Mouse (Mus musculus) hindbrain, embryonic 10.5 days (tissue): ENCODE data around the gene Gmds. TPM values are rescaled to one million over a fixed set of nuclear protein-coding genes. Genes with fewer than 3 reads are reported as not detected.

Source experiments
- DNase-seq: peaks from one replicate; pipeline ENCODE4 v3.0.0-alpha.2; 2017; ENCODE audit warnings: low spot score
- H3K27ac ChIP-seq: fragments of 300-500 bp; sonication (generic); 2 replicates; pipeline ENCODE4 v1.5.1; 2016; ENCODE audit warnings: mild to moderate bottlenecking, moderate library complexity
- H3K27me3 ChIP-seq: fragments of 300-500 bp; sonication (generic); 2 replicates; pipeline ENCODE4 v1.6.1; 2016; ENCODE audit warnings: mild to moderate bottlenecking; ENCODE audit not compliant: poor library complexity, insufficient read depth, severe bottlenecking
- H3K36me3 ChIP-seq: fragments of 300-500 bp; sonication (generic); 2 replicates; pipeline ENCODE4 v1.6.1; 2016; ENCODE audit warnings: mild to moderate bottlenecking, moderate library complexity
- H3K4me1 ChIP-seq: fragments of 300-500 bp; sonication (generic); replicated peaks from 2 replicates; pipeline ENCODE4 v1.6.1; 2016; ENCODE audit warnings: mild to moderate bottlenecking
- H3K4me3 ChIP-seq: fragments of 300-500 bp; sonication (generic); 2 replicates; pipeline ENCODE4 v1.5.1; 2016; ENCODE audit warnings: mild to moderate bottlenecking, moderate library complexity
- H3K9me3 ChIP-seq: fragments of 300-500 bp; sonication (generic); 2 replicates; pipeline ENCODE4 v1.6.1; 2016; ENCODE audit warnings: mild to moderate bottlenecking, moderate library complexity
- WGBS: fragments of 180-500 bp; shearing (Covaris S2); methylation state at CpG from one replicate; pipeline ENCODE4 v1.1.7; 2016; 5-methylcytosine and 5-hydroxymethylcytosine counted together
- polyA plus RNA-seq: library from polyadenylated mRNA; unstranded; fragments of >200 nt; fragmentation: Nextera tagmentation; extraction: Ambion mirVana; gene quantifications from 2 replicates; pipeline ENCODE4 v1.2.1, GENCODE M21; 2016

Gene Gmds
- polyA plus RNA-seq, 1 experiment from 2014 or later = 29.2 TPM

DNA sequence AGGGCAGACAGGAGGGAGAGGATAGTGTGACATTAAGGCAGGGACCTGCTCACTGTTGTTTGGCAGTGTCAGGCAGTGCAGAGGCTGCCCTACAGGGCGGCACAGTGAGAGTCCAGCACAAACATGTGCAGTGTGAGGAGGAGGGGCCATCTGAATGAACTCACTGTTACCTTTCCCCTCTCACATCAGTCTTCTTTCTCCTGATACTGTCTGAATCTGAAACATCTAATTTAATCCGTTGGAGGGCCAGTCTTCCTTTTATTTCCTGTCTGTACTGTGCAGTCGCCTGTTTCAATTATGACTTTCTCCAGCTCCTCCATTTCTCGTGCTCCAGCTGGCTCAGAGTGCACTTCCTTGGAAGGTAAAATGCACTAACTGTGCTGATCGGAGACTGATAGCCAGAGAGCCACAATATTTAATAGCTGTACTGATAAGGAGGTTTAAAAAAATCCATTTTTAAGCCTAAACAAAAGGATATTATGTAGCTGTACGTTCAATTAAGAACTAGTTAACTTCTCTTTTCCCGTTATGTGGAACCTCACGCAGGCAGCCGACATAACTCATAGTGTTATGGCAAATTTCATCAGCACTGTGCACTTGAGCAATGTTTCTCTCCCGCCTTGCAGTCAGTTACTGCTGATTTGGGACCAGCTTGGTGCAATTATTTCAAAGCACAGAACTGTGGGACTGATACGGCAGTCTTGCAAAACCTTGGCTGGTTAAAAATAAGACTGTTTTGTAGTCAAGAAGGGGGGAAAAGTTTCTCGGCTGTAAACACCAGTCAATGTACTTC, 345.9 kb downstream of the Gmds start:
- 0 out of 2 replicates have a peak, but pooled peaks cover 8% of the 10 kb centered on the region for H3K4me1 ChIP-seq
- H3K27ac ChIP-seq = no peak overlapping the region
- no peak for DNase-seq
- 0 out of 2 replicates have a peak, but pooled peaks cover 4% of the 10 kb centered on the region for H3K9me3 ChIP-seq
- H3K36me3 ChIP-seq = no peaks in the 10 kb centered on the region
- H3K4me3 ChIP-seq = no peak overlapping the region
- H3K27me3 ChIP-seq = no peaks in the 10 kb centered on the region
- 67% methylated on average over 12 of the region's 12 CpGs for whole genome bisulfite sequencing

- Histone ChIP-seq H3K36me3 (no peaks in the 10 kb centered on the region), H3K27me3 (no peaks in the 10 kb centered on the region), H3K27ac (no peak overlapping the region), H3K9me3 (no peaks in the 10 kb centered on the region), H3K4me3 (no peak overlapping the region), H3K4me1 (no peaks in the 10 kb centered on the region)
- WGBS = 89% methylated on average over 1 of the region's 1 CpGs
- DNase-seq = no peak
Measured at GRCm38 (mm10) chr13:31981198-31981597, 357.3 kb downstream of the Gmds start.

DNA sequence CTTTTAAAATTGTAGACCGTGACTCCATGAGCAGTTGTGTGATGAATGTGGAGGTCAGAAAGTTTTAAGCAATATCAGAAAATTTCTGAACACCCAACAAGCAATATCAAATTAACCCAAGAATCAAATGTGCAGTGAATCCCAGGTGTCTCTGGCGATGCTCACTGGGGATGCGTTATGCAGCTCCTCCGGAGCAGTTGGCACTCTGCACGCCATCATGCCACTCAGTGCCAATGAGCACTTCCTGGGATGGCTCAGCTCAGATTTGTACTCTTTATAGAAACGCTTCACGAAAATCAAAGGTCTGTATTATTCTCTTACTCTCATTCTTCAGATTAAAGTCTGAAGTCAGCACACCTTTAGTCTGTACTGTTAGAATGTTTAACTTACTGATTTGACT, 360.4 kb downstream of the Gmds start:
- Histone ChIP-seq H3K36me3 (no peaks in the 10 kb centered on the region), H3K9me3 (no peaks in the 10 kb centered on the region), H3K27me3 (no peaks in the 10 kb centered on the region), H3K4me1 (no peaks in the 10 kb centered on the region), H3K27ac (no peak overlapping the region), H3K4me3 (no peak overlapping the region)
- 93% methylated on average over 7 of the region's 7 CpGs for WGBS
- no peak for DNase-seq

DNA sequence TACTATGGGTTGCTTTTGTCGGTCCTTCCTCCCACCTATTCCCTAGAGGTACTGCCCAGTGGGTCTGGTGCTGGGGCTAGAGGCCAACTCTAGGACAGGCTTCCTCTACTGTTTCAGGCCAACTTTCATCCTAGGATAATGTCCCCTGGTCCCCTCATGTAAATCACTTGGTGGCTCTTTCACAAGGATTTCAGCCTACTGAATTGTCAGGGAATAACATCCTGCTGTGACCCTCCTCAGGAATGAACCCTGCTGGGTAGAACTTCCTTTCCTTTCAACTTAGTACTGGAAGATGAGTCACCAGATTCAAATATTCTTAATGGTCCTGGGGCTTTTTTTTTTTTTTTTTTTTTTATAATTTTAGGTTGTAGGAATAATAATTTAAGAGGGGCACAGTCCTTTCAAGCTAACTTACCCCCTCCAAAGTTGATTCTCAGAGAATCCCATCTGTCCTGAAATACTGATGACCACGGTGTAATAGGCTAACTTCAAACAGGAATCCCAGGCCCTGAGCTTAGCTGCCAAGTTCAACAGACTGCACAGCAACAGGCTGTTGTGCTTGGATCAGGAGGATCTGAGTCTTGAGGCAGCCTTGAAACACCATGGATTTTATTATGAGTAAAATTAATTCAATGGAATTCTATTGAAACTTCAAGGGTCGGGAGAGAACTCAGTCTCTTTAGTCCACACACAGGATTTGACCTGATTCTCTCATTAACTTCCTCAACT, 363.6 kb downstream of the Gmds start:
- Histone ChIP-seq H3K27ac (no peak overlapping the region), H3K36me3 (no peaks in the 10 kb centered on the region), H3K27me3 (no peaks in the 10 kb centered on the region), H3K9me3 (no peaks in the 10 kb centered on the region), H3K4me3 (no peak overlapping the region), H3K4me1 (peaks cover 12% of the 10 kb centered on the region)
- DNase-seq = no peak
- WGBS = 48% methylated on average over 3 of the region's 3 CpGs

- WGBS = 63% methylated on average over 2 of the region's 2 CpGs
- Histone ChIP-seq H3K36me3 (no peaks in the 10 kb centered on the region), H3K9me3 (no peaks in the 10 kb centered on the region), H3K27ac (no peak overlapping the region), H3K4me3 (no peak overlapping the region), H3K27me3 (no peaks in the 10 kb centered on the region), H3K4me1 (peaks cover 17% of the 10 kb centered on the region)
- no peak for DNase-seq
Measured at GRCm38 (mm10) chr13:31971040-31971501, 367.5 kb downstream of the Gmds start.

GRCm38 (mm10) chr13:31968272-31968671, 370.3 kb downstream of the Gmds start:
- DNase-seq = no peak
- WGBS = 82% methylated on average over 2 of the region's 2 CpGs

DNA sequence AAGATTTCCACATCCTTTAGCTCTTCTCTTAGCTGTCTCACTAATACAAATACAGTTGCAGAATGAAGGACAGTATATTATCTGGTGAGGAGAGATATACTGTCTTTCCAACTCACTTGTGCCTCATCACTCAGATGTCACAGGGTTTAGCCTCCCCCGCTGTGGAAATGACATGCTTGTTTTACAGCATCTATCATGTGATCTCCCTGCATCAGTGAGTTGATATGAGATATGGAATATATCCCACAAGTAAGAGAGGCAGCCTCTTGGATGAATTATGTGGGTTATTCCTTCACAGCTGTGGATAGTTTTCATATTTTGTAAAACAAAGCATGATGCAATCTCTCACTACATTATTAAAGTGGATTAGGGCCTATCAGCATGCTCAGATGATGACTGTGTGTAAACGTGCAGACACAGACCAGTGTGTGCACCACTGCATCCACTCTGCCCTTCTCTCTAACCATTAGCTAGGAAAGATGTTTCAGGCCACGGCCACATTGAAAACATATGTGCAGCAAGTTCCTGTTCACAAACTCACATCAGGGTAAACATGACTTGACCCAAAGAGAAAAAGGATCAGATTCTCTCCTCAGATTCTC, 371.5 kb downstream of the Gmds start:
- Histone ChIP-seq H3K4me1 (peaks cover 16% of the 10 kb centered on the region), H3K36me3 (no peaks in the 10 kb centered on the region), H3K9me3 (no peaks in the 10 kb centered on the region), H3K4me3 (no peak overlapping the region), H3K27me3 (no peaks in the 10 kb centered on the region), H3K27ac (no peak overlapping the region)
- DNase-seq = no peak
- 65% methylated on average over 3 of the region's 3 CpGs for WGBS

More at GRCm38 (mm10) chr13:31968272-31968671, 370.3 kb downstream of the Gmds start:
- H3K27ac ChIP-seq = no peak overlapping the region
- H3K27me3 ChIP-seq = no peaks in the 10 kb centered on the region
- H3K36me3 ChIP-seq = no peaks in the 10 kb centered on the region
- no peaks in the 10 kb centered on the region for H3K9me3 ChIP-seq
- no peak overlapping the region for H3K4me3 ChIP-seq
- peaks cover 17% of the 10 kb centered on the region for H3K4me1 ChIP-seq

GRCm38 (mm10) chr13:31960514-31960913, 378.0 kb downstream of the Gmds start:
- 17% methylated on average over 3 of the region's 3 CpGs for WGBS
- DNase-seq = peak; percentile 45

DNA sequence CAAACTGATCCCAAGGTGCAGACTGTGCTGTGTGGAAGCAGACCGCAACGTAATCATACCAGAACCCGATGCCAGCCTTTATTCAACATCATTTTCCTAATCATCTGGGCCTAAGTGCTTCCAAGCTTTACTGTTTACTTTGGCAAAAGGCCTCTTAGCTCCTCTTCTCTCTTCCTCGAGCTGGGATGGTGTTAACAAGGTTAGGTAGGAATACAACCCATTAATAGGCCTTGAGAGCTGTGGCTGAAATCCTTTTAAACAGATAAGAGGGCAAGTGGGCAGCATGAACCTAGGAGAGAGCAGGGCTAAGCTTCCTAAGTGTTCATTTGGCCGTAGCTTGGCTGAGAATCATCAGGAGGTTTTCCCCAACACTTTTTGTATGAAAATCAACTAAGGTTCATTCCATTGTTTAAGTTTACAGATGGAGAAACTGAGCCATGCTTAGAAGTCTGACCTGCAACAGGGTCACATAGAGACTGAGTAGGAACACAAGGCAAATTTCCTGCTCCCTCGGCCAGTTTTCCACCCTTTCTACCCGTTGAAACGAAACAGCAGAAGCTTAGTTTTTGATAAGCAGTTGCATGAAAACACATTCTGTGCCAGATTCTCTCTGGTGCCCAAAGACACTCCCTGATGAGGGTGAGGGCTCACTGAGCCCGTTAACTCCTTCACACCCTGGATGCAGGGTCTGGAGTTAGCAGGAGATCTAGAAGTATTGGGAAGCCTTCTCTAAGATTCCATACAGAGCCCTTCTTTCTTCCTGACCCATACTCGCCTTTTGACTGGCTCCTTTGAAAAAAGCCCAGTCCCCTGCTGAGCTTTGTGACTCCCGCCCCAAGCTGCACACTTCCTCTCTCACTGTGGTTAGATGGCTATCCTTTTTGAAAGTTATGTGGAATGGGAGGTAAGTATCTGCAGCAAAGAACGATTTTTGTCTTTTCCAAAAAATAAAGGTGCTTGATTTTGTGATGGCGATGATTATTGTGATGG, 379.9 kb downstream of the Gmds start:
- no peak for DNase-seq
- H3K27ac ChIP-seq = peak overlapping the region; percentile 54
- WGBS = 53% methylated on average over 13 of the region's 13 CpGs
- no peaks in the 10 kb centered on the region for H3K9me3 ChIP-seq
- H3K27me3 ChIP-seq = no peaks in the 10 kb centered on the region
- H3K36me3 ChIP-seq = no peaks in the 10 kb centered on the region
- peaks cover 34% of the 10 kb centered on the region for H3K4me1 ChIP-seq
- H3K4me3 ChIP-seq = no peak overlapping the region

More at GRCm38 (mm10) chr13:31960514-31960913, 378.0 kb downstream of the Gmds start:
- Histone ChIP-seq H3K9me3 (no peaks in the 10 kb centered on the region), H3K27ac (no peak overlapping the region), H3K4me3 (no peak overlapping the region), H3K4me1 (peaks cover 27% of the 10 kb centered on the region), H3K27me3 (no peaks in the 10 kb centered on the region), H3K36me3 (no peaks in the 10 kb centered on the region)

DNA sequence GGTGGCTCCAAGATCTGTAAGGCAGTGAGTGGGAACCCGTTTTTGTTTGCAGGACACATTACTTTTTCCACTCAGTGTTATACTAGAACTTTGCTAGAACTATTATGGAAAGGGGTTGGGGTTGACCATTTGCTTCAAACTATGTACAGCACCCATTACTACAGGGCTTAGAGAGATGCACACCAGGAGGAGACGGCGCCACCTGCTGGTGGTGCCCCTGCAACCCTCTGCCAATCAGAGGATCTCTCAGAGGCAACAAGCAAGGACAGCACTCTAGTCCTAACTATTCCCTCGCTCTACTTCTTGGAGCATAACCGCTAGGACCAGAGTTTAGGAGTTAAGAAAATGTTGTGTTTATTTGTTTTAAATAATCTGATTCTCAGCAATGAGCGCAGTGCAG, 382.0 kb downstream of the Gmds start:
- DNase-seq = no peak

DNA sequence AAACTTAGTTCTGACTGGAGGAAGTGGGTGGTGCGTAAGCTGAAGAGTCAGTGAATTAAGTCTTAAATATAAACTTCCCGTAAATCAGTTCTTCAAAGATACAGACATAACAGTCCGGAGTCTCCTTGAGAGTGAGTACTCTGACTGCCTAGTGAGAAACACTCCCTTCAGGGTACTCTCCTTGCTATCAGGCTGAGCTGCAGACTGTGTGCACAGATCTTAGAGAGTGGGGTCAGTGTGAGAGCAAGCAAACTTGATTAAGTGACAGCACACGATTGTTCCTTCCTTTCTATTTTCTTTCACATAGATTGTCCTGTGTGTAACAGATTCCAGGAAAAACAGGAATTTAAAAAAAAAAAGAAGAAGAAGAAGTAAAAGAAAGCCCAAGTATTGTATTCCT, 382.4 kb downstream of the Gmds start:
- no peak overlapping the region for H3K4me3 ChIP-seq
- DNase-seq = no peak
- no peaks in the 10 kb centered on the region for H3K27me3 ChIP-seq
- no peaks in the 10 kb centered on the region for H3K36me3 ChIP-seq
- WGBS = 82% methylated on average over 4 of the region's 4 CpGs
- H3K9me3 ChIP-seq = no peaks in the 10 kb centered on the region
- no peak overlapping the region for H3K27ac ChIP-seq
- H3K4me1 ChIP-seq = peaks cover 34% of the 10 kb centered on the region

More for the DNA sequence above, 382.0 kb downstream of the Gmds start:
- H3K36me3 ChIP-seq = no peaks in the 10 kb centered on the region
- H3K27ac ChIP-seq = no peak overlapping the region
- H3K9me3 ChIP-seq = no peaks in the 10 kb centered on the region
- 77% methylated on average over 6 of the region's 6 CpGs for WGBS
- H3K4me1 ChIP-seq = peaks cover 34% of the 10 kb centered on the region
- no peak overlapping the region for H3K4me3 ChIP-seq
- no peaks in the 10 kb centered on the region for H3K27me3 ChIP-seq

- WGBS = 58% methylated on average over 7 of the region's 7 CpGs
- peaks cover 26% of the 10 kb centered on the region for H3K4me1 ChIP-seq
- H3K27ac ChIP-seq = no peak overlapping the region; the same call in 1 of the 2 replicates
- no peaks in the 10 kb centered on the region for H3K27me3 ChIP-seq
- no peak overlapping the region for H3K4me3 ChIP-seq
- no peak for DNase-seq
- H3K9me3 ChIP-seq = no peaks in the 10 kb centered on the region
- no peaks in the 10 kb centered on the region for H3K36me3 ChIP-seq
Measured at GRCm38 (mm10) chr13:31955171-31955570, 383.4 kb downstream of the Gmds start.
